Mouse (Mus musculus) spleen, postnatal 36 days (tissue): Measurements from ENCODE around the gene Krtap3-3.
A peak's percentile ranks its signal among the peaks of the same experiment; 100 is the strongest.
"Not testable (repeated sequence)": the region's sequence is repeated elsewhere in the genome, so short reads cannot be mapped to it uniquely, and the experiment has no call there.

Experiments used
- DNase-seq, 2 experiments: peaks; one replicate each; pipeline ENCODE4 v3.0.0; 2022; ENCODE audit warnings: low spot score in 2 of 2, mixed read lengths in 1 of 2

The Krtap3-3 gene

GRCm38 (mm10) chr11:99550765-99551164, at the start of gene Krtap3-3:
Gene Krtap3-3, minus strand, starts transcription at chr11:99550865.
- DNase-seq, result no peak

- not testable (repeated sequence) for DNase-seq
Observed at GRCm38 (mm10) chr11:99597742-99598141, 47.1 kb upstream of the Krtap3-3 start, which contains the start of gene Krtap9-3. Gene Krtap9-3, minus strand, starts transcription at chr11:99598105.

- no peak for DNase-seq
Observed at GRCm38 (mm10) chr11:99590981-99591380, 40.3 kb upstream of the Krtap3-3 start, which contains the start of gene Krtap1-3. Gene Krtap1-3, minus strand, starts transcription at chr11:99591339.

GRCm38 (mm10) chr11:99585096-99585495, 34.4 kb upstream of the Krtap3-3 start:
- no peak for DNase-seq

DNA sequence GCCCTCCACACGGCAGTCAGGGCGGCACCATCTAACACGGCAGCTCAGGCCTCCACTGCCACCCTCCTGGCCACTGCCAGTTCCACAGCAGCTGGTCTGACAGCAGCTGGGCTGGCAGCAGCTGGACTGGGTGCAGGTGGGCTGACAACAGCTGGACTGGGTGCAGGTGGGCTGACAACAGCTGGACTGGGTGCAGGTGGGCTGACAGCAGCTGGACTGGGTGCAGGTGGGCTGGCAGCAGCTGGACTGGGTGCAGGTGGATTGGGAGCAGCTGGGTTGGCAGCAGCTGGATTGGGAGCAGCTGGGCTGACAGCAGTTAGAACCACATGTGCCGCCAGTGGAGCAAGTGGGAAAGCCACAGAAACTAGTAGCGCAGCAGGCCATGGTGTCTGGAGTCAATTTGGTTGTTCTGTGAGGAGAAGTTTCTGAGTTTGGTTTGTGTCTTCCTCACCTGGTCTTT, 32.6 kb upstream of the Krtap3-3 start, which contains the start of gene Krtap1-4:
TSS of gene Krtap1-4 (minus strand) at position 410 of the 460 bp plus-strand sequence.
- DNase-seq, result no peak

DNA sequence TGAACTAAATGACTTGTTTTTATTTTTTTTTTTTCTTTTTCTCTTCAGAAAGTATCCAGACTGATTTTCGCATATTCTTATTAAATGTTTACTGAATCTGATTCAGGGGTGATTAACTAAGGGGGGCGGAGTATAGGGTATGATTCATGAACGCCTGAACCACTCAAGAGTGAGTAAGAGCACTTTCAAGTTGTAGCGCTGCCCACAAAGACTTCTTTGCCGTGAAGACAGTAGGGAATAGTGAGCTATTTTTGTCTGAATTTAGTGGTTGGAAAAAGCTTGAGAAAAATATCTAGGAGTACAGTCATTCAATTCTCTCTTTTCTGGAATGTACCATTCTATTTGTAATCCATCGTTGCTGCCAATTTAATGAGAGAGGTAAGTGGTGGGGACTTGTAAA, 30.9 kb upstream of the Krtap3-3 start:
- no peak for DNase-seq

- DNase-seq, result no peak
Observed at GRCm38 (mm10) chr11:99581051-99581450, 30.4 kb upstream of the Krtap3-3 start.

GRCm38 (mm10) chr11:99580636-99581035, 30.0 kb upstream of the Krtap3-3 start, which contains the start of gene Krtap1-5:
Gene Krtap1-5, minus strand, starts transcription at chr11:99581016.
- no peak for DNase-seq

DNA sequence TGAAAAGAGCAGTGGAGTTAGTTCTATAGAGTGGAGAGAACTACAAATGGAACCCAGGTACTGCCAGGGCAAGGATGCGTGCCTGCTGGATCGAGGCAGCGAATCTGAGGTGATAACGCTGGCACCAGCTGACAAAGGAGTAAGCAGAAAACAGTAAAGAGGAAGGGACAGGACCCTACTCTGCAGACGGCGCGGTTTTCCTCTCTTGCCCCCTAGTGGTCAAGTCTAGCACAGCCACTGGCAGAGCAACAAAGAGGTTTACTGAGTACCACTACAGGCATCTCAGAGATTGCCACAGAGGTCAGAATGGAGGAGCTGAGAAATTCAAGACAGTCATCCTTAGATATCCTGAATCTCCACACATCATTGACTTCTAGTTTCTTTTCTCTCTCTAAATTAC, 23.4 kb upstream of the Krtap3-3 start:
- DNase-seq, result peak; percentile 14 to 19

DNA sequence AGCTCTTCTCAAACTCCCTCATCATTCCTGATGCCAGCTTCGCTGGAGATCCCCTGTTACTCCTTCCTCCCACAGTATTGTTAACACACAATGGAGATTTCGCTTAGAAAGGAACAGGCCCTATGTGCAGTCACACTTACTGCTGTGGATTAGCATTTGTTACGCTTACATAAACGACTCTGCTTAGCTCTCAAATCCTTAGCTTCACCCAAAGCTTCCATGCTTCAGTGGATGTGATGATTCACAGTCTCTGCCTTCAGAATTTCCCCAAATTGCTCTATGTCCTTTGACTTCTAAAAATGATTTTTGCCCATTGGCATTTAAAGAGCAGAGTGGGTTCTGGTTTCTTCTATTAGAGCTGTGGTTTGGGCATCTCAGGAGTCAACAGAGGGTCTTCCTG, 22.5 kb upstream of the Krtap3-3 start:
- no peak for DNase-seq

DNA sequence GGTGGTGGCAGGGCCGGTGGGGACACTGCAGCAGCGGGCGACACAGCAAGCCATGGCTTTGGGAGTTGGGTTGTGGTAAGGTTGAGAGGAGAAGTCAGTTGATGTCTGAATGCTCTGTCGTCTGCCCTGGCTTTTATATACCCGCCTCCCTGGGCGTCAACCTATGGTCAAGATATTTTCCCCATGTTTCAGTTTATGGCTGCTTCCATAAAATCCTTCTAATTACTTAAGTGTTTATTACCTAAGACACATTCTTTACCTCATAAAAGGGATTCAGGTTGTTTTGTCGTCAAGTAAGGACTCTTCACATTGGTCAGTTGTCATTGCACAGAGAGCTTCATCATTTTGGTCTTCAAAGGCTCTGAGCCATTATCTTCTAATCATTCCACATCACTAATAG, 15.9 kb upstream of the Krtap3-3 start, which contains the start of gene Krtap3-1:
TSS of gene Krtap3-1 (minus strand) at position 101 of the 400 bp plus-strand sequence.
- no peak for DNase-seq

GRCm38 (mm10) chr11:99562580-99562979, 11.9 kb upstream of the Krtap3-3 start:
- no peak for DNase-seq

DNA sequence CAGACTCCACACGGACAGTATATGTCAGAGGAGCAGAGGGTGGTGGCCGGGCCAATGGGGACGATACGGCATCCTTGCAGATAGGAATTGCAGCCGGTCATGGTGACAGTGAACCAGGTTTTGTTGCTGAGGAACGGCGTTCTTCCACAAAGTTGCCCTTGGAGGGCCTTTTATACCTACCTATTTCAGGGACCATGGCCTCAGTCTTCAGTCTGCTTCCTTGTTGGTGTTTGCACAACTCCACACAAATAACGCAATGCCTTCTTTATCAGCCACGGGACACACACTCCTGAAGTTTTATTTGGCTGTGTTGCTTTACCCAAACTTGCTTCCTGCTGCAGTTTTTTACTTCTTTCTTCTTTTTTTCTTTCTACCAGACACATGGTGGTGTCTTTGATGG, 8.7 kb upstream of the Krtap3-3 start, which contains the start of gene Gm11939:
TSS of gene Gm11939 (minus strand) at position 101 of the 400 bp plus-strand sequence.
- DNase-seq, result no peak

GRCm38 (mm10) chr11:99557976-99558745, 7.5 kb upstream of the Krtap3-3 start:
- DNase-seq, result no peak

DNA sequence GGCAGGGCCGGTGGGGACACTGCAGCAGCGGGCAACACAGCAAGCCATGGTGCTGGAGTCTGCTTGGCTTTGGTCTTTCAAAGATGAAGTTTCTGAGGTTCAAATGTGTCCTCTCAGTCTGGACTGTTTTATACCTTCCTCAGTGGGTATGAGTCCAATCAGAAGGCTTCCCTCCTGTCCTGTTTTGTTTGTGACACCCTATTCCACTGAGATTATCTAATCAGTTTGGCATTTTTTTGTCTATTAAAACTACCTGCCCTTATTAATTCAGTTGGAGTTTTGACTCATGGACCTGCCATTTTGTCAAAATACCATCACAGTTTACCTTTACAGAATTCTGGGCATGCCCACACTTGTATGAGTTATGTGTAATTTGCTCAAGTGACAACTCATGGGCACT, 6.1 kb upstream of the Krtap3-3 start, which contains the start of gene Krtap3-2:
TSS of gene Krtap3-2 (minus strand) at position 101 of the 400 bp plus-strand sequence.
- DNase-seq, result no peak

DNA sequence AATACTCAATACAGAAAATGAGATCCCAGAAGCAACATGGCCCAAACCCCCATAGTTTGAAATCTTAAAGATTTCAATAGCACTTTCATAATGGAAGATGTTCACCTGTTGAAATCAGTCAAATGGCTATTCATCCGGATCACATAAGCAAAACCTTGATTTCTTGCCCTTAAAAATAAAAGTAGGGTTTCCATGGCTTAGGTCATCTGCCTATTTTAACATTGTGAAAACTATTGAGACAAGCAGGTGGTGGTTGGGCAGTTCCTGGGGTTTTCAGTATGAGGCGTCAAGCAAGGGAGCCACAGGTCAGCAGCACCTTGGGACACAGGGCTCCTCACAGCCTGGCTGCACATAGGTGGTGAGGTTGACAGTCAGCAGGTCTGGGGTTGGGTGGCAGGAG, 5.5 kb upstream of the Krtap3-3 start:
- no peak for DNase-seq

DNA sequence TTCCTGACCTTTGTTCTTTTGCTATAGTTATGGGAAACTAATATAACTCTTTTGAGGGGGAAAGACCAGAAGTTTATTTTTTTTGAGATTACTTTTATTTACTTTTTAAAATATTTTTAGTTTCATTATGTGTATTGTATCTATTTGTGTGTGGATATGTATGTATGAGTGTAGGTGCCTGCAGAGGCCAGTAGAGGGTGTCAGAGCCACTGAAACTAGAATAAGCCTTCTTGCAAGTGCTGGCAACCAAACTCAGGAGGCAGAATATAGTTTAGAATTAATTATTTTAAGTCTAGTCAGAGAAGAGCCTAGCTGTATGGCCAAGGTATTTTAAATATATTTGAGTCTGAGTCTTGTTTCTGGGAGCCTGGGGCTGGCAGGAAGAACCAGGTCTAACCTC, 2.8 kb downstream of the Krtap3-3 start:
- no peak for DNase-seq

DNA sequence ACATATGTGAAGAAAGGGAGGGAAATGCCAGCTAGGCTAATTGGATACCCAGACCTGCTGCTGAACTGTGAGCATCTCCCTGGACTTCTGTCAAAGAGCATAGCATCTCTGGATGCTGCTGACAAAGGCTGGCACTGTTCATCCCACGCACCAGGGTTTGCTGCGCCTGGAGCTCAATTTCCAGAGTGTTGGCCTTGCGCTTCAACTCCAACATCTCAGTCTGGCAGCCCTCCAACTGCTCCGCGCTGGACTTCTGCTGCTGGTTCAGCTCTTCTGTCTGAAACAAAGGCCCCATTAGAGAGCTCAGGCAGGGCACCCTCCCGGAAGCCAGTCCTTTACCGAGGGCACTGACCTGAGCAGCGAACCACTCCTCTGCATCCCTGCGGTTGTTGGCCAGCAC, 10.9 kb downstream of the Krtap3-3 start:
- no peak for DNase-seq

GRCm38 (mm10) chr11:99521288-99521860, 29.3 kb downstream of the Krtap3-3 start, which contains the start of gene Krt39:
Gene Krt39, minus strand, starts transcription at chr11:99521338.
- no peak for DNase-seq

GRCm38 (mm10) chr11:99514098-99514497, 36.6 kb downstream of the Krtap3-3 start:
- DNase-seq, result no peak
